Mouse (Mus musculus) lung, adult 2 months (tissue): ENCODE measurements around the gene Homer2. TPM values are rescaled to one million over a fixed set of nuclear protein-coding genes. Genes with fewer than 3 reads are reported as not detected.

Source experiments
- DNase-seq: peaks from one replicate; pipeline ENCODE4 v3.0.0; 2022
- H3K4me1 ChIP-seq: fragments of 200-500 bp; 2 replicates; pipeline ENCODE4 v1.6.1; 2011; ENCODE audit warnings: low read length; ENCODE audit not compliant: control insufficient read depth, insufficient read depth
- H3K4me3 ChIP-seq: fragments of 200-500 bp; replicated peaks from 2 replicates; pipeline ENCODE3; 2011; ENCODE audit warnings: low read depth, mild to moderate bottlenecking, control low read depth, low read length; ENCODE audit errors: extremely low read depth
- CTCF ChIP-seq: fragments of 200-500 bp; IDR thresholded peaks from 2 replicates; pipeline ENCODE4 v1.5.1; 2011; ENCODE audit warnings: mild to moderate bottlenecking, low read length, control low read depth; ENCODE audit not compliant: insufficient read depth
- POLR2A ChIP-seq: fragments of 200-500 bp; IDR thresholded peaks from 2 replicates; pipeline ENCODE4 v1.6.1; 2011; ENCODE audit warnings: low read depth, mild to moderate bottlenecking, control low read depth, low read length, borderline replicate concordance; ENCODE audit errors: extremely low read depth
- WGBS: fragments of 180-500 bp; shearing (Covaris S2); methylation state at CpG from one replicate; pipeline ENCODE4 v1.1.7; 2018; 5-methylcytosine and 5-hydroxymethylcytosine counted together
- polyA plus RNA-seq: library from polyadenylated mRNA; depleted of rRNA; stranded (reverse); fragments of >200 nt; gene quantifications from 2 replicates; pipeline ENCODE4 v1.2.3, GENCODE M21; 2012

The Homer2 gene
- polyA plus RNA-seq, 1 experiment: 2.8 TPM

GRCm38 (mm10) chr7:81706416-81707391 is 623 bp downstream of the Homer2 start:
- Histone ChIP-seq H3K4me1 (no peaks in the 10 kb centered on the region), H3K4me3 (peak overlapping the region; percentile 44)
- DNase-seq: peak; percentile 28
- TF ChIP-seq POLR2A (no peak), CTCF (no peak)
- WGBS: 1% methylated on average over 102 of the region's 114 CpGs

DNA sequence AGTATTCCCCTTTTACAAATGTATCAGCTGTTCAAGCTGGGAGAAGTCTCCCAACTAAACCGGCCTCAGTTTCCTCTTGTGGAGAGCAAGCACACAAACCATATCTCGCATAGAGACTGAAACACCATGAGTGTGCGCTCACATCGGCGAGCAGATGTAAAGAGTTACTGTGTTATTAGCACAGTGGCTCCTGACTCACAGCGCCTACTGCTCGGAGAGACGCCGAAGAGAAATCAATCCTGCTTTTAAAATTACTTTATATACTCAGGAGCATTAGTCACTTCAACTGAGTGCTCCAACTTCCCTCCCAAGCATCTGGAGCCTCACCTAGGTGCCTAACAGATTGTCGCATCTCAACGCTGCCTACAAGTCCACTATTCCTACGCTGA is 1.3 kb downstream of the Homer2 start:
- DNase-seq: no peak
- Histone ChIP-seq H3K4me1 (no peaks in the 10 kb centered on the region), H3K4me3 (peak overlapping the region; percentile 26)
- WGBS: 41% methylated on average over 12 of the region's 12 CpGs
- TF ChIP-seq CTCF: no peak
- no peak for TF ChIP-seq POLR2A

- Histone ChIP-seq H3K4me3 (no peak overlapping the region), H3K4me1 (no peaks in the 10 kb centered on the region)
- WGBS: 89% methylated on average over 13 of the region's 13 CpGs
- TF ChIP-seq POLR2A (no peak), CTCF (no peak)
- no peak for DNase-seq
Measured at GRCm38 (mm10) chr7:81698357-81698756, 9.0 kb downstream of the Homer2 start.

DNA sequence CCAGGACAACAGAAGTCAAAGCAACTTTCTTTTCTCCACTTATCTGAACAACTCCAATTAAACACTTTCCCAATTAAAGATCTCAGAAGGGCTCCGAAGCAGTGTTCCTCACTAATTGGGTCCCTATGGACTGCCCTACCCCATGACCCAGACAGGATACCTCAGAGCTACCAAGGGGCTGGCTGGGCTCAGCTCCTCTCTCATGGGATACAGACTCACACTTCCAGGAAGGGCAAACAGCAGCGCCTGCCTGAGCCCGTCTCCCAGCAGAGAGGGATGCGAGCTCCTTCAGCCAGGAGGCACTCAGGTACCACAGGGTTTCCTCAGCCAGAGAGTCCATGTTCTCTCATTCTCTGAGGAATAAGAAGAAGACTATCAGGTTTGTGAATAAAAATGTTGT is 9.4 kb downstream of the Homer2 start:
- Histone ChIP-seq H3K4me3 (no peak overlapping the region), H3K4me1 (no peaks in the 10 kb centered on the region)
- 72% methylated on average over 4 of the region's 4 CpGs for WGBS
- no peak for DNase-seq
- TF ChIP-seq CTCF: no peak
- no peak for TF ChIP-seq POLR2A

DNA sequence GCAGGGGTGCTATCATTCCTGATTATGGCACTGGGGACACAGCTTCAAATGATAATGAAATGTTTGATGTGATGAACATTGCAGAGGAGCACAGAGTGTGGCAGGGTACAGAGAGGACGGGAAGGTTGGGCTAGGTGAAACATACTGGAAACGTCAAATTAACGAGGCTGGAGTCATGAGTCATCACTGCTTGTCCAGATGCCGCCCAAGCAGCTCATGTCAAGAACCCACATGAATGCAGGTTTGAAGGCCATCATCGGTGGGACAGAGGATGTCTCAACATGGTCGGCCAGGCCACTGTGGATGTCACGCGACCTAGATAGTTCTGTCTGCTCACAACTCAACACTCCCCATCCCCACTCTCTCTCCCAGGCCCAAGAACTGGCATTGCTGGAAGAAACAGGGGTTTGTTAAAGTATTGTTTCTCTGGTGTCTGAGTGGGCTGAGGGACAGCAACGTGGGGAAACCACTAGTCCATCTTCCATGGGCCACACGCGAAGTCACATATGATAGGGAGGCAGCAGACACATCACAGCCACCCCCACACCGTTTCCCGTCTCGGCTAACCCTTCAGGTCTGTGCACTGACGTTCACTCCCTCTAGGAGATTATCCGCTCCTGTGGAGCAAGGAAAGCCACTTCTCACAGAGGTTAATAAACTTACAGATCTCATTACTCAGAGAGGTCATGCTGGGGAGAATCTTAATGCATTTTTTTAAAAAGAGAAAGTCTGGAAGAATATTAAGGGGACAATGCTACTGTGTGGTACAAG is 11.4 kb downstream of the Homer2 start:
- Histone ChIP-seq H3K4me3 (no peak overlapping the region), H3K4me1 (no peaks in the 10 kb centered on the region)
- 78% methylated on average over 16 of the region's 16 CpGs for WGBS
- no peak for DNase-seq
- TF ChIP-seq CTCF: no peak
- TF ChIP-seq POLR2A: no peak

GRCm38 (mm10) chr7:81691067-81691466 is 16.3 kb downstream of the Homer2 start:
- Histone ChIP-seq H3K4me1 (no peaks in the 10 kb centered on the region), H3K4me3 (no peak overlapping the region)
- TF ChIP-seq POLR2A: no peak
- TF ChIP-seq CTCF: no peak
- 80% methylated on average over 5 of the region's 5 CpGs for WGBS
- DNase-seq: no peak

DNA sequence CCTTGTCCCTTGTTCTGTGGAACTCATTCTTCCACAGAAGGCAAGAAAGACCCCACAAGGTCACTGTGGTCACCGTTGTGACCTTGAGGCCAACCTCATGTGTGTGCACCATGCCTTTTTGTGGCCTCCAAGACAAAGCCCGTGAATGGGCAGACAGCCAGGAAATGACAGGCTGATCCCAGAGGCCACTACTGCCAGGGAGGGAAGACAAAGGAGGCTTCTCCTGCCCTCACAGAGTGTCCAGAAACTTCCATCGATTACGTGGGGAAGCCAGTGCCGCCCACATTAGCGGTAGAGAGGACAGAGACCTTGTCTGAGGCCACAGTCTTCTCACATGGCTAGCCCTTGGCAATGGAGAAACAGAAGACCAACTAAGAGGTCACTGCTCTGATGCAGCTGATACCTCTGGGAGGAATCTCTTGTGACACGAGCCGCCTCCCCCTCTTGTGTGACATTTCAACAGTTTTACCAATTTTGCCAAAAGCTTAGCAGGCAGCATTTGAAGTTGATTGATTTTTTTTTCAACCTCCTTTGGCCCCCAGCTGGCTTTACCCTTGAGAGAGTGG is 18.1 kb downstream of the Homer2 start:
- TF ChIP-seq CTCF (no peak), POLR2A (no peak)
- DNase-seq: no peak
- Histone ChIP-seq H3K4me3 (no peak overlapping the region), H3K4me1 (no peaks in the 10 kb centered on the region)
- 63% methylated on average over 8 of the region's 8 CpGs for WGBS

GRCm38 (mm10) chr7:81688378-81688777 is 18.9 kb downstream of the Homer2 start:
- 74% methylated on average over 9 of the region's 9 CpGs for WGBS
- DNase-seq: no peak
- TF ChIP-seq CTCF (no peak), POLR2A (no peak)
- Histone ChIP-seq H3K4me1 (no peaks in the 10 kb centered on the region), H3K4me3 (no peak overlapping the region)

DNA sequence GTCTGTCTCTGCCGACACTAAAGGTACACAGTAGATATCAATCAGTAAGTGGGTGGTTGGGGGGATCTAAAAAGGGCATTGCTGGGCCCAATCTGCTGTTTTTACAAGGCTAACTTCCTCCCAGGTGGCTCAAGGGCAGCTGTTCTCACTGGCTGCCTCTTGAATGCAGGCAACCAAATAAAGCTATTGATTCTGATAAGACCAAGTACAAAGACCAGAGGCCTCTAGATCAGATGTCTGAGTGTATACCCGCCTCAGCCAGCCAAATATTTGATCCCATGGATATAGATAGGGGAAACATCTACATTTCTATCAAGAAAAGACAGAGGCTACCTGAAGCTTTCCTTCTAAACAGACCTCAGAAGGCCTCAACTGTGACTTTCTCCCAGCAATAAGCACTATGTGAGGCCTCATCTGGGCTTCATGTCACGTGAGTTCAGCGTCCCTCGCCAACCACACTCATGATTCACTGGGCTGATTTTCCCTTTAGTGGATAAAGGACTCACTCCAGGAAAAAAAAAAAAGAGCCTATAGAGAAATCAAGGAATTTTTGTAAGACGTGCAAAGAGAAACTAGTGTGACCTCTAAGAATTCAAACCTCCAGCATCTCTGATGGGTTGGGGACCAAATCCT is 19.5 kb downstream of the Homer2 start:
- WGBS: 75% methylated on average over 6 of the region's 6 CpGs
- Histone ChIP-seq H3K4me3 (no peak overlapping the region), H3K4me1 (no peaks in the 10 kb centered on the region)
- TF ChIP-seq CTCF (no peak), POLR2A (no peak)
- DNase-seq: no peak
